Mouse (Mus musculus) NIH3T3 (cell line): Measurements from ENCODE around the gene Cdc14a.
A peak's percentile ranks its signal among the peaks of the same experiment; 100 is the strongest.

ENCODE experiments used
- DNase-seq: peaks from one replicate; pipeline ENCODE4 v3.0.0-alpha.2; 2012; ENCODE audit warnings: low read depth

Cdc14a gene

DNA sequence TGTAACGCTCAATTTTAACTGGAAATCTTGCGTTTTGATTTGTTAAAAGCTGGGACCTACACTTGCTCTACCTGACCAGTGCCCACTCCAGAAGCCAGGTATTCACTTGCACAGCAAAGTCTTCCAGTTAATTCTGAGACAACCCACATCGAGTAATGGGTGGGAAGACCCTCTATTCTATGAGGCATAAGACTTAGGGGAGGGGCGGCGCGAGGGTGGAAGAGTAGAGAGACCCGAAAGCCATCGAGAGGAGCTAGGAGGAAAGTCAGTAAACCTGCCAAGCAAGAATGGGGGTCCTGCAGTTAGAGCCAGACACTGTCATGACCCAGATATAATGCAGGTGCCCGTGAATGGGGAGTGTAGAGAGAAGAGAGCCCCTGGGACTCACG lies 96.2 kb downstream of the Cdc14a start:
- DNase-seq: no peak

GRCm38 (mm10) chr3:116327001-116327615 lies 96.7 kb downstream of the Cdc14a start:
- DNase-seq: peak; percentile 94

- no peak for DNase-seq
Measured at GRCm38 (mm10) chr3:116325501-116325900, 98.3 kb downstream of the Cdc14a start.

GRCm38 (mm10) chr3:116319696-116320095 lies 104.1 kb downstream of the Cdc14a start:
- no peak for DNase-seq

DNA sequence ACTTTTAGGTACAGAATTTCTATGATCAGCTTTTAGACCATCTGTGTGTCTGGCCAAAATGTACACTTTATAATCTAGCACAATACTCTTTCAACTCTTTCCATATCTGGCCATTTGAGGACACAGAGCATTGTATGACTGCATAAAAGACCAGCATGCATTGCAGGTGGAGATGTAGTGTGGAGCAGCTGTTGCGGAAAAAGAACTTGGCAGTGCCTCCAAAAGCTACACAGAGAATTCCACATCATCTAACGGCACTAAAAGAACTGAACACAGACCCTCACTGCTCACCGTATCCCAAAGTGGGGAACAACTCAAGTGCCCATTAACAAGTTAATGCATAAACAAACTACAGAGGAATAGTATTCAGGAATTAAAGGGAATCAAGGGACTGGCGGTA lies 112.0 kb downstream of the Cdc14a start:
- DNase-seq: no peak

GRCm38 (mm10) chr3:116311173-116311572 lies 112.7 kb downstream of the Cdc14a start:
- DNase-seq: no peak

GRCm38 (mm10) chr3:116310672-116311071 lies 113.2 kb downstream of the Cdc14a start:
- no peak for DNase-seq

GRCm38 (mm10) chr3:116310033-116310432 lies 113.8 kb downstream of the Cdc14a start:
- no peak for DNase-seq

GRCm38 (mm10) chr3:116304800-116305753 lies 118.8 kb downstream of the Cdc14a start:
- peak; percentile 57 for DNase-seq

- DNase-seq: no peak
Measured at GRCm38 (mm10) chr3:116302581-116302980, 121.3 kb downstream of the Cdc14a start.

DNA sequence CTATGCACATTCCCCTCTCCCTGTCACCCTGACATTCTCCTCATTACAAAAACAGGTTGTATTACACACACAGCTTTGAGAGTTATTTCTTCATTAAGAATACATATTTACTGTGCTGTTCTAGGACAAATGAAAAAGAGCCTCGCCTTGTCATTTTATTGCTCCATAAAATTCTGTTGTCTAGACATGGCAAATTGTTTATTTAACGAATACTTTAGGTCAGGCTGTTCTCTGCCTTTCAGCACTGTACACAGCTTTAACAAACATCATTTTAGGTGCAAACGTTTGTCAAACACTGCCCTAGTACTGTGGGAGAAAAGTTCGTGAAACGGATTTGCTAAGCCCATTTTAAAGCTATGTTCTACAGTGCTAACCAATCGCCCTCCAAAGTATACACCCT lies 122.1 kb downstream of the Cdc14a start:
- DNase-seq: no peak

DNA sequence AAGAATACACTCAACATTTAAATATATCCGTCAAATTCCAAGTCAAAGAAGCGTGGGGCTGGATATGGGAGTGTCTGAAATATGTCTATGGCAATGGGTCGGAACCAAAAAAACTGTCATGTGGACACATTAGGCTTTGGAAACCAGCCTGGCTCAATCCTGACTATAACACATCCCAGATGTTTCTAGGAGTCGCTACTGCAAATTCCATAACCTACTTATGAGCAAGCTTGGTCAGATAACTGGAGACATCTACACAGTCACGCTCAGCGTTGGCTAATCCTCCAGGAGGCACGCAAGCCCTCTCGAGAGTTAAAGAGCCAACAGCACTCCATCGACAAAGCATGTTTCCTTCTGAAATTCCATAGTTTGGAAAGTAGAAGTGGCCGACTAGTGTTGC lies 125.1 kb downstream of the Cdc14a start:
- DNase-seq: peak; percentile 75

DNA sequence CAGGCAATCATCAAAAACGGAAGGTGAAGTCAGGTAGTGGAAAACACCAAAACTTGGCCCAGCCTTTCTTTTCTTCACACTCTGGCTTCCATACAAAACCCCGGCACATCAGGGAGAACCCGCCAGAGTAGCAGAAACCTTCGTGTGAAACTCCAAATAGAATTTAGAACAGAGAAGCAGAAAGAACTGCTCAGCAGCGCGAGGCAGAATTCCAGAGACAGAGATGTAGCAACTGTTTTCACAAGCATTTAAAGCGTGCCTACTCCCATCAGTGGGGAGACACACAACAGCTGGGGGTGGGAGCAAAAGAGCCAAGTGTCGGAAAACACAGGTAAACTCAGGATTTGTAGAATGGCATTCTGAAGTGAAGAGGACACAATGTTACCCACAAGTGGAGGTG lies 125.8 kb downstream of the Cdc14a start:
- DNase-seq: no peak

DNA sequence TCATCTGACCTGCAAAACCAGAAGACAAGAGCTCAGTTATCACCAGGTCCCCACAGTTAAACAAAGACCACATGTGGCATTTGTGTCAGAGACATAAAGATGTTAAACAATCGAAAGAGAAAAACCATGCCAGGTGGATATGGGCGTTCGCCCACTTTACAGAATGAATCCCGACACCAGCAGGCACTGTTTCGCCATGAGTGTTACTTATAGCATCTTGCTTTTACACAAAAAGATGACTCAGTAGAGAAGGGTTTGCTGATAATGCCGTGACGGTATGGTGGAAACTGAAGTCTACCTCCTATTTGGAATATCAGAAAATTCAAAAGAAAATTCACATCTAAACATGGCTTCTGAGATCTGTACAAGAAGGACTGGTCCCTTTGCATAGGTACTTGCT lies 126.7 kb downstream of the Cdc14a start:
- no peak for DNase-seq

GRCm38 (mm10) chr3:116290041-116290815 lies 133.6 kb downstream of the Cdc14a start:
- DNase-seq: no peak

- DNase-seq: no peak
Measured at GRCm38 (mm10) chr3:116288833-116289232, 135.0 kb downstream of the Cdc14a start.

DNA sequence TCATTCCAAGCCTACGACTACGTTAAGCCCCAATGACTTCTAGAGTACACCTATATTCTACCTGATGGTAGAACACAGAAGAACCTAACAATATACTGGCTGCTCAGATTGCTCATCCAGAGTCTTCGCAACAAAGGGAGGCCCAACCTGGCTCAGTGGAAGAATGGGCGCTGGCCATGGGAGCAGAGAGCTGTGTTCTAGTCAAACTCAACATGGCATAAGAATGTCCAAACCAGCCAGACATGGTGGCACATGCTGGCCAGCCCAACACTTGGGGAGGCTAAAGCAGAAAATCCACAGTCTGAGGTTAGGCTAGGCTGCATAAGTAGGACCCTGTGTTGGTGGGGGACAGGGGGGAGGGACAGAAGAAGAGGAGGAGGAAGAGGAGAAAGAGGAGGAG lies 139.1 kb downstream of the Cdc14a start:
- DNase-seq: no peak

GRCm38 (mm10) chr3:116283996-116284395 lies 139.8 kb downstream of the Cdc14a start:
- DNase-seq: no peak

GRCm38 (mm10) chr3:116281663-116282062 lies 142.2 kb downstream of the Cdc14a start:
- no peak for DNase-seq

GRCm38 (mm10) chr3:116277146-116277545 lies 146.7 kb downstream of the Cdc14a start:
- no peak for DNase-seq

DNA sequence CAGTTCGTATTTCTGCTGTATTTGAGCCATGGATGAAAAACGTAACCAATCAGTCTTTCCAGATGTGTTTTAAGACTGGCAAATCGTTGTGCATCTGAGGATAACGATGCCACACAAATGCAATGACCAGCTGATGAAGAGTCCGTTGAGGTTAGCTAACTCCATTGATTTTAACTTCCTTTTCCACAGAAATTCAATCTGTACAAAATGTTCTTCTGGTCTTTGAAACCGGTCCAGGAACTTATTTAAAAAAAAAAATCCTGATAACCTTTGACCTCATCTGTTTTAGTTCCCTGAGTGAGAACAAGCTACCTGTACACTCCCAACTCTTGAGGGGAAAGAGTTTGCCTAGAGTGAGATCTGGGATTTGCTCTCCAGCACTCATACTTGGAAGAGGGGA lies 152.2 kb downstream of the Cdc14a start:
- DNase-seq: no peak

DNA sequence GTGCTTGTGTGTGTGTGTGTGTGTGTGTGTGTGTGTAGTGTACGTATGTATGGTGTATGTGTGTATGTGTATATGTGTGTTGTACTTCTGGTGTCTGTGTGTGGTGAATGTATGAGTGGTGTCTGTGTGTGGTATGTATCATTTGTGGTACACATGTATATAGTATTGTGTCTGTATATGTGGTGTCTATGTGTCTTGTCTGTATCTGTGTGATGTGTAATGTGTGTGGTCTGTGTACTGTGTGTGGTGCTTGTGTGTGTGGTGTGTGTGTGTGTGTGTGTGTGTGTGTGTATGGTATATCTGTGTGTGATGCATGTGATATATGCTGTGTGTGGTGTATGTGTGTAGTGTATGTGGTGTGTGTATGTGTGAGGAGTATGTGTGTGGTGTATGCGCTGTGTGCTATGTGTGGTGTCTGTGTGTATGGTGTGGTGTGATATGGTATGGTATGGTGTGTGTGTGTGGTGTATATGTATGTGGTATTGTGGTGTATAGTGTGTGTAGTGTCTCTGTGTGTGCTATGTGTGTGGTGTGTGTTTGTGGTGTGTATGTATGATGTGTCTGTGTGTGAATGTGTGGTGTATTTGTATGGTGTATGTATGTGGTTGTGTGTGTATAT lies 156.7 kb downstream of the Cdc14a start:
- no peak for DNase-seq
